Mouse (Mus musculus): ENCODE results near the gene Tns1.
"Not testable (repeated sequence)": the region's sequence is repeated elsewhere in the genome, so short reads cannot be mapped to it uniquely, and the experiment has no call there.

The Tns1 gene

DNA sequence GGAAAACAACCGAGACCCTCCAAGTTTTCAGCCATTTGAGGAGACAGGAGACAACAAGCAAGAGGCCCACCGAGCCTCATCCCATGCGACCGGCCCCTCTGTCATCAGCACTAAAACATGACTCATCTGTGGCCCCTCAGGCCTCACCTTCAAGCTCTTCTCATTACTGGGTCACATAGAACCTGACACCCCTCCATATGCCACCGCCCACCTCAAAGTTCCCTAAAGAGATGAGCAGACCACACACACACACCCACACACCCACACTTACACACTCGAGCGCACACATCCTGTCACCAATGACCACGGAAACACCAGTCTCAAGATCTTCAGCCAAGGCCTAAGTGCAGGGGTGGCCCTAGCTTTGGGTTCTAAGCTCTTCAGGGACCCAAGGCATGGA, 213.5 kb downstream of the Tns1 start:
- DNase-seq (ENCODE audit: low spot score in 2 of 2), result peak in 1 of 2 experiments; percentile 52

DNA sequence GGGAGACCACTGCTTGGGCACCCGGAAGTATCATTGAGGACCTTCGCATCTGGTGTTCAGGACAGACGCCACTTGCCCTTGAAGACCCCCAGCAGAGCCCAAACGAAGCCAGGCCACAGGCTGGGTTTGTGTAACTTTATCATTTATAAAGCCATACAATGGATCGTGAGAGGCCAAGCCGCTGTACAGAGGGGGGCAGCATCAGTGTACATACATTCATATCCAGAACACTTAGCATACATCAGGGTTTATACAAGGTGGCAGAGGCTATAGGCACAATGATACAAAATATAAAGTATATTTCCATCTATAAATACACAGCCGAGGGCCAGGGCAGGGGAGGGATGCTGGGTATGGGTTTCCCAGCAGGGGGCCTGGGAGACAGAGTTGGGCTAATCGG, 214.1 kb downstream of the Tns1 start:
- peak; percentile 10 to 50 for DNase-seq (ENCODE audit: low spot score in 2 of 2)

DNA sequence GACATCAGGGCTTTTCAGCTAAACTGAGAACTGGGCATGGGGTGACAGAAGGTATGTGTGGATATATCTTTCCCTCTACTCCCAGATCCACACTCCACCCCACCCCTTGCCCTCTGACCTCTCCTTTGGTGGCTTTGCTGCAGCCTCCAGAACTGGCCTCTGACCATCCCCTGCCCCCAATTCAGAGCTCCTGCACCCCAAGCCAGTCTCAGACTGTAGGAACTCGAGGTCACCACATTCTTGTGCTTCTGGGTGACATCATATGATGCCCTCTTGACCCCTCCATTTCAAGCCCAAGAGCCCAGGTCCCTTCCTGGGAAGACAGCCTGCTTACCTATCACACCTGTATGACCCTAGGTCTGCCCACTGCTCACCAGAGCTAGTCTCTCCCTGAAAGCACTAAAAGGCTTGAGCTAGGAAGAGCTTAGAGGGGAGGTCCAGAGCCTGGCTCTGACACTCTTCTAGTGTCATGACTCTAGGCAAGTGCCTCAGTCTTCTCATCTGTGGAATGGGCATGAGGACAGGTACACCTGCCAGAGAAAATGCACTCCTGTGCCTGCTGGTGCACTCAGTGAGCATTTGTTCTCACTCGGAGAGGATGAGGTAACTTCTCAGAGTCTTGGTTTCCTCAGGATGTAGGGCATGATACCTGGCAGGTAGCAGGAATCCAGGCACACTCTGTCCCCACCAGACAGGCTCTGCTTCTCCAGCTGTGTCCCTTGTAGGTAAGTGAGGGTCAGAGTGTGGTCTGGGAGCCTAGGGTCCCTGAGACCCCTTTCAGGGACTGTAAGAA, 214.9 kb downstream of the Tns1 start:
- DNase-seq (ENCODE audit: low spot score in 2 of 2), result peak; percentile 16 to 54

DNA sequence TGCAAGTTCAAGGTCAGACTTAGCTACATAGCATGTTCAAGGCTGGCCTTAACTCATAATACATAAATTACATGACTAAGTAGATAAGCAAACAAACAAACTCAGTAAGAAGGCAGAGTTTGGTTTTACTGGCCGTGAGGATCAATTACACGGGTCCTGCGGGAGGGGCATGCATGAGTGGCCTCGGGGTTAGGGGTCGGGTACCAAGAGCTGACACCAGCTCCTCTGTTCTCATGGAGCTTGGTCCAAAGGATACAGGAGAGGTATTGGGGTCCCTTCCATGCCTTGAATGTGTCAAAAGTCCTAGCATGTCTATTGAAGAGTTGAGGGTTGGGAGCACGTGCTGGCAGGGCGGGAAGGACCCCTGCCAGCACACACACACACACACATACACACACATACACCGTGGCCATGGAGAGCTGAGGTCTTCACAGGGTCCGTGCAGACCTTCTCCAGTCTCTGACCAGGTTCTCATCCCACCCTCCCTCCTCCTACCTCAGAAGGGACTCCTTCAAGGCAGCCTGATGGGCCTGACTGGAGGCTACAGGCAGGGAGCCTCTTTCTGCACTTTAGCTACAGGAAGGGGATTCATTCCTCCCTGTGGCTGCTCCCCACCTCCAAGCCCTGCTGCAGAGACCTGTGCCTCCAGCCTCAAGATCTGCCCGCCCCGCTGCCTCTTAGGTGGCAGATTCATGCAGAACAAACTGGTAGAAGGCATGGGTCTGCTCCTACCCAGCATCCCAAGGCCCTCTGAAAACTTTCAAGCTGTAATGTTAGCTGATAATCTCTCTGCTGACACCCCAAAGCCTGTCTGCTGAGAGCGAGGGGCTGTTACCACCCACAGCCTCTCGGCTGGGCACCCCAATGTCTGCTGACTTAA, 215.9 kb downstream of the Tns1 start:
- peak; percentile 18 to 50 for DNase-seq (ENCODE audit: low spot score in 2 of 2)

DNA sequence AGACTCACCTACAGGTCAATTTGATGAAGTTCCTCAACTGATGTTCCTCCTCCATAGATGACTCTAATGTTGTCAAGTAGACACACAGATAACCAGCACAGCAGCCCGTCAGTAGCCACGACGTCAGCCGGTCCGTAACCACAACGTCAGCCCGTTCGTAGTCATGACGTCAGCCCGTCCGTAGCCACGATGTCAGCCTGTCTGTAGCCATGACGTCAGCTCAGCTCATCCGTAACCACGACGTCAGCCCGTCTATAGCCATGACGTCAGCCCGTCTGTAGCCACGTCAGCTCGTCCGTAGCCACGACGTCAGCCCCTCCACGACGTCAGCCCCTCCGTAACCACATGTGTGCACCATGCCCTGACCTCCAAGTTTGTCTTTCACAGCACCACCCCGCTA, 217.1 kb downstream of the Tns1 start:
- DNase-seq (ENCODE audit: low spot score in 2 of 2), result peak; percentile 11 to 29

DNA sequence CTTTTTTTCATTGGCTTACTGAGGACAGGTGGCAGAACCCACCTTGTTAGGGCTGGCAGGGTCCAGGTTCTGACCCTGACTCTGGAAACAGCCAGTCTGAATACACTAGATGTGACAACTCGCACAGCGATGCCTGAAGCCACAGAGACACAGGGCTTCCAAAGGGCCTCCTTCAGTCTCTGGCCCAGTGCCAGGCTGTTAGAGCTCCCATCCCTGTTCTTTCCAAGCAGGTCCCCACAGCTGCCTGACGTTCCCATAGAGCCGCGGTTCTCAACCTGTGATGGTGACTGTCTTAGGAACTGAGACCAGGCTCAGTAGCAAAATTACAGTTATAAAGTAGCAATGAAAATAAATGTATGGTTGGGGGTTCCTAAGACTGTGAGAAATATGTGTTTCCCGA, 217.9 kb downstream of the Tns1 start:
- DNase-seq (ENCODE audit: low spot score in 2 of 2), result peak in 1 of 2 experiments; percentile 58

DNA sequence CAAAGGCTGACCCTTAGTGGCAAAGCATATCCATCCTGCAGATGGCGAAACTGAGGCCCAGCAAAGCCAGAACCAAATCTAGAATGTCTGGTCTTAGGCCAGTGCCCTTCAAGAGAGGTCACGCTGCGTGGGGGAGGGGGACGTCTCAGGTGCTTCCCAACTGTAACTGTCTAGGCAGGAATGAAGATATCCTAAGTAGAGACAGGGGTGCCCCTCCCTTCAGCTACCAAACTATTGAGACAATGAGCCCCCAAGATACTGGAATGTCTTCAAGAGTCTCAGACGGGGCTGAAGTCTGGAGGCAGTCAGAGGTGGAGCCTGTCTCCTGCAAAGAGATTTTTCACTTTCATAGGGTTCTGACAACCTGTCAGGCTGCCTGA, 218.4 kb downstream of the Tns1 start:
- DNase-seq (ENCODE audit: low spot score in 2 of 2), result peak in 1 of 2 experiments; percentile 59

DNA sequence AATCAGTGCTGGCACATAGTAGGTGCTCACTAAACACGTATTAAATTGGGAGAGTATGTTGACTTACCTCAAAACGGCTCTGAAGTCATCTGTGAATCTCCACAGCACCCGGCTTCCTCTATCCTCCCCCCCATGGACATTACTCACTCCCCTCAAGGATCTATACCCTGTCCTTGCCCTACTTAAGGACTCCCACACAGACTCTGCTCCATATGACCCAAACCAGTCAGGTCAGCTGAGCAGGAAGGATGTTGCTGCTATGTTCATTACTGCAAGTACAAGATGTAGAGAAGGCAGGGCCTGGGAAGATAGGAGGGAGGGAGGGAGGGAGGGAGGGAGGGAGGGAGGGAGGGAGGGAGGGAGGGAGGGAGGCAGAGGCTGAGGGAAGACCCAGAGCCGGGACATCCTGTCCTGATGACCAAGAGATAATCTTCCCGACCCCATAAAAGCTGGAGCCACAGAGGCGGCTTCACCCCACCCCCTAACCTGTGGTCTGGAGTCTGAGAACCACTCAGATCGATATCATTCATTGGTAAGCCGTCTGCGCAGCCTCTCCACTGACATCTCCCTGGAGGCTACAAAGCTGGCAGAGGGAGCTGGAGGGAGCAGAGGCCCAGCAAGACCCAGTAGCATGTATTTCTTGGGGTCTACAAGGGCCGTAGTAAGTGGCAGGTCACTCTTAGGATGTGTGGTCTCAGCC, 219.0 kb downstream of the Tns1 start:
- DNase-seq (ENCODE audit: low spot score in 2 of 2), result peak in 1 of 2 experiments; percentile 38

DNA sequence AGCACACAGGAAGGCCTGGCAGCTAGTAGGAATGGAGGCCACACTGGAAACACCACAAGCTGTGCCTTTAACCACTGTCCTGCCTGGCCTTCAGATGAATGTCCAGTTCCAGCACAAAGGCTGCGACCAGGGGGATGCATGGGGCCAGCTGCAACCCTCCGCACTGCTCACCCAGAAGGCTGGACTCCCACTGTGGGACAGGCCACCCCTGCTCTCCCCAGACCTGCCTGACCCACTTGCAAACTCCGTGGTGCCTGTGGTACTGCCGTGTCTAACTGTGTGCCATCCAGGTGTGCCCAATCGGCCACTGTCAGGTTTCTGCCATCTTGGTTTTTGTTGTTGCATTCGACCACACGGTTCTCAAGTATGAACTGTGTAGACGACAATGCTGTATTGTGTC, 219.6 kb downstream of the Tns1 start:
- peak in 1 of 2 experiments; percentile 53 for DNase-seq (ENCODE audit: low spot score in 2 of 2)

DNA sequence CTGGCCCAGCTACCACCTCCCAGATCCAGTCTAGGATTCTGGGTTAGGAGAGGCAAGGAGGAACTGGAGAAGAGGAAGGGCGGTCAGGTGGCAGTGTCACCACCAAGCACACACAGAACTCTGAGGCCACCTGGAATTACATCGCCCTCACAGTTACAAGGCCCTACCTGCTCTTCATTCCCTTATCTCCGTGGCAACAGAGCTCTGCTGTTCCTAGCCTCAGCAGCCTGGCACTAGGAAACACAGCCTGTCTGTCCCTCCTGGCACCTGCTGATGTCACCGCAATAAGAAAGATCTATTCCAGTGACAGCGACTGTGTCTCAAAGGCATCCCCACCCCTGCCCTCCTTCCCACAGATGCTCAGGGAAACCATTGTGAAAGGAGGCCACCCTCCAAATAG, 221.2 kb downstream of the Tns1 start:
- no peak for DNase-seq (ENCODE audit: low spot score in 2 of 2)

DNA sequence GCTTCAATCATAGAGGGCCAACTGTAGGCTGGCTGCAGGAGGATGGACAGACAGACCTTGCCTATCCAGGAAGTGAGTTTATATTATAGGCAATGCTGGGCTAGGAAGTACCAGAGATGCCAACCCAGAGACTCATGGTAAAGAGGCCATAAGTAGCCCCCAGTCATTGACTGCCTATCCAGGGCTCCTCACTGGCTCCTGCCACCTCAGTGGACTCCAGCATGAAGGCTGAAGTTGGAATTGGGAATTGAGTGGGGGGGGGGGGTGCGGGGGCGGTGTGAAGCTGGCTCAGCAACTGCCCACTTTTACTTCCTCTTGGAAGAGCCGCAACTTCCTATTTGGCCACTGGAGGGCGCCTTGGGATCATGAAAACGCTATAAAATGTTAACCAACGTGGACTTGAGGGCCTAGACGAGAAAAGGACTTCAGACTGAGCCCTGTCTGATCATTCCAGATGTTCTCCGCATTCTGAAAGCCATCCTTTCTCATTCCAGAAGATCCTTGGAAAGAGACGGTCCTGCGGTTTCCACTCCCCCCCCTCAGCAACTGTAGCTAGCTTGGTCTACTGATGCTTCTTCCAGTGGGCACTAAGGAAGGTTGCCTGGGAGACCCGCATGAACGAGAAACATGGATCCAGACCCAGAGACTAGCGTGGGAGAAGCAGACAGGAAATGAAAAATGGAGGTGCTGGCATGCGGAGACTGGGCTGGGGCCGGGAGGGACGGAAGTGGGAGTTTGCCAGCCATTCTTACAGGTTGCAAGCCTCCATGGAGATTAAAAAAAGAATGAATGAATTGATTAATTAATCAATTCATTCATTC, 221.9 kb downstream of the Tns1 start:
- no peak for DNase-seq (ENCODE audit: low spot score in 2 of 2)

DNA sequence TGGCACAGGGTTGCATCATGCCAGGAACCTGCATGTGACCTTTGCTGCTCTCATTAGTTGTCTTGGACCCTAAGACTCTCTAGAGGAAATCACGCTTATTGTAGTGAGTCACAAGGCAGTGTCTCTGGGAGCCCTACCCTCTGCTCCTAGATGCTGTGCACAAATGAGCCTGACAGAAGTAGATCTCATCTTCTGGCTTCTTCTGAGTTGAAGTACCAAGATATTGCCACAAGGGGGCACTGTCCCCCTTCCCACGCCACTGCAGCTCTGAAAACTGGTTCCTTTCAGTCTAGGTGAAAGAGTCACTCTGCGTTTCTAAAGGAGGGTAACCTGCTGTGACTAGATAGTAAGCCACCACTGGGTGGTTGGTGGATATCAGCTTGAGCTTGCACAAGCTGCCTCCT, 222.8 kb downstream of the Tns1 start:
- DNase-seq (ENCODE audit: low spot score in 2 of 2), result peak in 1 of 2 experiments; percentile 65

DNA sequence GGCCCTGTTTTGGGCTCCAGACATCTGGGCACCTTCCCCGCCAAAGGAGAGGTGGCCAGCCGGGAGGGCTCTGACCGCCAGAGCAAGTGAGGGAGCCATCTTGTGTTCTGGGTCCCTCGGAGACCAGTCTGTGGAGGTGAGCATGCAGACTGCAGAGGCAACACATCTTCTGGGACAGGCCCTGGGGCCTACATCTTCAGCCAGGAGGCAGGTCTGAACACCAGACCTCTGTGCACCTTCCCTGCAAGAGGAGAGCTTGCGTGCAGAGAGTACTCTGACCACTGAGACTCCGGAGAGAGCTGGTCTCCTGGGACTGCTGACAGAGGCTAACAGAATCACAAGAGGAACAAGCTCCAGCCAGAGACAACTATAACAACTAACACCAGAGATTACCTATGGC, 228.8 kb downstream of the Tns1 start:
- DNase-seq (ENCODE audit: low spot score in 2 of 2), result not testable (repeated sequence)

DNA sequence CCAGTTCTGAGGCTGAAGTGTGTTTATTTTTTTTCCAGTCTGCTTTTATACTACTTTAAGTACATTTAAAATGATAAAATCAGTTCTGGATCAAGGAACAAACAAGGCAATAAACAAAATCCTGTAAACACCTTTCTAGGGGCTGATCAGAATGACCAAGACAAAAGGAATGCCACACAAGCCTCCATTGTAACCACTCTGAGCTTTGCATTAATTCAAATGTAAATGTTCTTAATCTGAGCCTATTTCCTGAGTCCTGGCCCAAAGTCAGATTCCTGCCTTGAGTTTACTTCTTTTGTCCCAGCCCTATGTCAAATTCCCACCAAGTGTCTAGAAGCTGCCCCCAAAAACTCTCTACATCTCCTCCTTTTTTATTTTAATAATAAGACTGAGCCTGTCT, 243.5 kb downstream of the Tns1 start:
- no peak for DNase-seq (ENCODE audit: low spot score in 2 of 2)

DNA sequence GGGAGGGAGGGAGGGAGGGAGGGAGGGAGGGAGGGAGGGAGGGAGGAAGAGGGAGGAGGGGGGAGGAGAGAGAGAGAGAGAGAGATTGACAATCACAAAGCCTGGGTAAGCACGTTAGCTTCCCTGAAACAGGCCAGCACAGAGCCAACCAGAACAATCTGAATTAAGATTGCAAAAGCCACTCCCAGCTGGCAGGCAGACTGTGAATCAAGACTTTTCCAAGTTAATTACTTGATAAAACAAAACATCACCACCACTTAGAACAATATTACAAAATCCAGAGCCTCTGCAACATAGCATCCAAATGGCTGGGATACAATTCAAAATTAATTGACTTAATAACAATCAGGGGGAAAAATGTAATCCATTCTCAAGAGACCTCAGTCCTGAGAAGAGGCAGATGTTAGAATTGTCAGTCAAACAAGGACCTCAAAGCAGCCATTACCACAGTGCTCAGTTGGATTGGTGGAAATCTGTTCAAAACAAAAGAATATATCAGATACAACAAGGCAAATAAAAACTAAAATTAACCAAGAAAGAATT, 248.5 kb downstream of the Tns1 start:
- no peak for DNase-seq (ENCODE audit: low spot score in 2 of 2)

DNA sequence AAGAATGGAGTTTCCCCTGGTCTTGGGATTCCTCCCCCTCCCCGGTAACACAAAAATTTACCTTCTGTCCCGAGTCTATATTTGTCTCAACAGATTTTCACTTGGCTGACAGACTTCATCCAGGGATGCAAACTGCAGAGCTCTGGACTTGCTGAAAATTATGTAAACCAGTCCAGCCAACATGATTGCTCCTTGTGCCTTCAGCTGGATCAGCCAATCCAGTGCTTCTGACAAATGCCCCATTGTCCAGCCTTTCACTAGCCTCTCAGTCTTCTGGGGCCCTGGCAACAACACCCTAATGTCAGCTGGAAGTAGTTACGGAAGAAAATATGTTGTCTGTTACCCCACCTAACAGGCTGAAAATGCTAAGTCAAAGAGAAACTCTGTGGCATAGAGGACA, 259.9 kb downstream of the Tns1 start:
- DNase-seq (ENCODE audit: low spot score in 2 of 2), result peak in 1 of 2 experiments; percentile 16

DNA sequence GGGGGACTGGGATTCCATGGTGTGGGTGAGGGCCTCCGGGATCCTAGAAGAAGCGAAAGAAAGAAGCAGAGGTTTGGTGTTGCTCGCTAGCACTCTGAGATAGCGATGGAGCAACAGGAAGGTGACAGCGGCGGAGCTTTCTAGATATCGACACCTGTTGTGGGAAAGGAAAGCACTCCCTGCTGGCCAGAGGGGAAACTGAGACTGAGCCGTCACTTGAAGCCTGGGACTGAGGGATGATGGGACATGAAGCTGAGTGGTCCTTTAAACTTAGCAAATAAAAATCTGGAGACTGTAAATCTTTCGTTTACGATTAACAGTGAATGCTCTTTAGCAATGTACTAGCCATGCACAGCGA, 261.2 kb downstream of the Tns1 start:
- DNase-seq (ENCODE audit: low spot score in 2 of 2), result no peak

DNA sequence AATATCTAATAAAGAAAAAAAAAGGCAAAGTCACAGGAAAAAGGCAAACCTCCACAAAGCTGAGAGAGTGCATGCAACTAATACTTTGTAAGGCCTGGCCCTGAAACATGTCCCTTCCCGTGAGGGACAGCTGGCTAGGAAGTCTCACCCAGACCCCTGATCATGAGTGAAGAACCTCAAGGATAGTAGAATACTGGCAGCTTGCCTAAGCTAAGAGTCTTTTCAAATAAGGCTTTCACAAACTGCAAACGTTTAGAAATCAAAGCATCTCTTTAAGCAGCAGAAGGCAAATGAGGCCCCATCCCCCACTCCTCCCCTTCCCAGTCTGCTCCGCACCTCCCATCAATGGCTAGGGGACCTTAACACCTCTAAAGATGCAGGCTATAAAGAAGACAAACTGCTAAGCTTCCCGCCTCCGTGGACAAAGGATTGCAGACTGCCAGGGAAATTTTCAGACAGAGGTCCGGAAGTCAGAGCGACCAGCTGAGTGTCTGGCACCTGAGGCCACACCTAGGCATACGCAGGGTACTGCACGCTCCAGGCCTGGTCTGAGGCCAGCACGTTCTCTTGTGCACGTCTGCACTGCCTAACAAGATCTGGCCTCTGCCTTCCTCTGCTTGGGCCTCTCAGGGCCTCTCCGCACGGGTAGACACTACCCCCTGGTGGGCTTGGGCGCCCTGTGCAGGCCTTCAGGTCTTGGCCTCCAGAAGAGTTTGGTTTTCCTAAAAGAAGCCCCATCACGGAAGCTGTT, 261.8 kb downstream of the Tns1 start:
- DNase-seq (ENCODE audit: low spot score in 2 of 2), result peak; percentile 70 to 82

DNA sequence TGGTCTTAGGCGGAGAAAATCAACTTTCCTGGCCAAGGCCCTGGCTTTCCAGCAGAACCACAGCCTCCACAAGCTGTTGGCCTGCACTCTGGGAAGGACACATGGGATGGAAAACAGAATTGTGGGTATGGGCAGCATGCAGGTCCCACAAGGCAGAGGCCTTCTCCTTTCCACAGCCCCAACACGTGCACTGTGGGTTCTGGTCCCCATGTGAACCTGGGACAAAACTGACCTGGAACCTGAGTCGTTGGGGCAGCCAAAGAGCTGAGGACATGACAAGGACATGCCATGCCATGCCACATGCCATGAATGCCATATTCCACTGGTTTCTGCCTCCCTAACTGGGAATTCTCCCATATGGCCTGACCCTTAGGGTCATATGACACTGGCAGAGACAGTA, 263.8 kb downstream of the Tns1 start:
- peak in 1 of 2 experiments; percentile 54 for DNase-seq (ENCODE audit: low spot score in 2 of 2)
